Mouse (Mus musculus): ENCODE data around the gene Ror1.

Ror1 gene

DNA sequence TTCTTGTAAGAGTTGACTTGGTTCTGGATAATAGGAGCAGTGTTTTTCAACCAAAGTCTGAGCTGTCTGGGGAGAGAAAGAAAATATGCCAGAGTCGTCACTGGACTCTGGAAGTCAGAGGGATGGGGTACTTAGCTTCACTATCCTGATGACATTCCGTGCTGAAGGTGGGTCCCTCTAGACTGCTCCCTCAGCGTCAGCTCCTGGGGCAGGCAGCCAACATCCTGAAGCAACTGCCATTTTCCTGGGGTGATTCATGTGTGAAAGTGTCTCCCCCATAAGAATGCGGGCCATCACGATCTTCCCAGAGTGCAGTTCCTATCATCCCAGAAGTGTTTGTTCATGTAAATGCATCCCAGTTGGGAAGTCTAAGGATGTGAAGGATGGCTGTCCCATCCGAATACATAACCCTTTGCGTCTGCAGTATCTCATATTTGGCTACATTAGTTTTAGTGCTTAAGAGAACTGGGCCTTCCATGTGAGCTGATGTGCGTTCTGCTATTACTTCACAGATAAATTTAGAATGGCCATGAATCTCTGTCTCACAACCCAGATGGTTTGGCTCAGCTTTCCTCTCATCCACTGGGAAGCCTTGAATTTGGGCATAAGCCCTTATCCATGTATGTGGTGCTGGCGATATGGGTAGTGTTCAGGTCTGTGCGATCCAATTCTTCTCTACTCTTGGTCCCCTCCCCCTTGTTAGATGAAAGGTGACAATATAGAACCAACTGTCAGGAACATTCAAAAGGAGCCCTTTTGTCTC lies 216.4 kb downstream of the Ror1 start:
- DNase-seq (ENCODE audit: low spot score) = no peak

DNA sequence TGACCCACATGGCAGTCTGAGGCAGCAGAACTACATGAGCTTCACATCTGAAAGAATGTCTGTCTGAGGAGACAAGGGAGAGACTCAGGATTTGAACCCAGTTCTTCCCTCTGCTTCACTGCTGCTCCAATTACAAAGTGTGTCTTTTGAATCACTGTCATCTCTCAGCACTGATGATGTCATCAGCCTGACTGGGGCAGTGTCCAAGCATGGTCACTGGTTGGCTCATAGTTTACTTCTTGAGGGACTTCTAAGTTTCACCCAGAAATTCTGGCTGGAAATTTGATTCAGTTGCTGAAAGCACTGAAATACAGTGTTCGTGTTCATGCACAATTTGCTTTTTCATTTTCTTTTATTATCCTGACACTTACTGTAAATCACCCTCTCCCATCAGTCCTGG lies 219.5 kb downstream of the Ror1 start:
- no peak for DNase-seq (ENCODE audit: low spot score)

DNA sequence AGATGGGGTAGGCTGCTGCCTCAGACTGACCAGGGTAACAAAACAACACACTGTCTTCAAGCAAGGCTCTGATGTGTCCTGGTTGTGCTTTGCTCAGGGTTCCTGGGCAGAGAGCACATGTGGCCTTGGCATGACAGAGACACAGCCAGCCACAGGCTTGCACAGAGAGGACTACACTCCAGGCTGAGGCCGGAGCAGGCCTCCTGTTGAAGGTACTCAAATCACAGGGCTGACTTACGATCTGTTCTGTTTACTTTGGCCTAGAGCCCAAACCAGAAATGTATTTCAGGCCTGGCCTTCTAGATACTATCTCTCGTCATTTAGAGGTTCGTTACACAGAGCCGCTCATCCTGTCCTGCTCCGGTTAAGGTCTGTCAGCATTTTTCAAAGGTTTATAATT lies 226.2 kb downstream of the Ror1 start:
- no peak for DNase-seq (ENCODE audit: low spot score)

DNA sequence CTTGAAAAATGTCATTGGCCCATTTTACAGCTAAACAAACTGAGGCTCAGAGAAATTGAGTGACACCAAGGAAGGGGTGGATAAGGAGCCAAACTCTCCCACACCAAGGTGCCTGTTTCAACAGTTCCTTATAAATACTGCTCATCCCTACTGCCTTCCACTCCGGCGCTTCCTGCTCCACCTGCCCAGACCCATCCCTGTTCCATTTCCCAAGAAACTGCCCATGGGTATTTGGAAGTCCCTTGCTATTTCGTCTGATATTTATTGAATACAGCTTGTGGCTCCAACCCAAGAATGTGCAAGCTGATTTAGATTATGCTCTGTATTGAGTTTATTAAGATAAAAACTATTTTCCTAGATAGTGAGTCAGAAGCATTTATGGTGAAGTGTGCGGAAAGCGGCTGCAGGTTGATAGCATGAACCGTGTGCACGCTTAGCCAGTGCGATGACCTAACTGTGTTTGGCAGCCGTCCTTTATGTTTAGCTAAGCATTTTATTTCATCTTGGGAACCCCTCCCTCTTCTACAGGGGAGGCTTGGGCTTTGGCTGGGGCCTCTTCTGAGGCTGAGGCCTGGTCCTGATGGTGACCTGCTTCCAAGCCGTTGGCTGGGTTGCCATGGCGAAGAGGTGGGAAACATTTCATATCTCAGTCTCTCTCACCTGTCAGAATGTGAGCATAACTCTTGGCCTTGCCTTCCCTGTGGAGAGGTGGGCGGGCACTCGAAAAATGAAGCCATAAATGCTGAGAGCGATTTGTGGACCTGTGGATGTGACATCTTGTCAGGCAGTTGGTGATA lies 229.3 kb downstream of the Ror1 start:
- DNase-seq (ENCODE audit: low spot score) = no peak

- DNase-seq (ENCODE audit: low spot score) = no peak
Measured at GRCm38 (mm10) chr4:100328361-100328970, 232.9 kb downstream of the Ror1 start.

GRCm38 (mm10) chr4:100335168-100335567 lies 239.6 kb downstream of the Ror1 start:
- DNase-seq (ENCODE audit: low spot score) = no peak

GRCm38 (mm10) chr4:100347791-100348190 lies 252.2 kb downstream of the Ror1 start:
- no peak for DNase-seq (ENCODE audit: low spot score)

GRCm38 (mm10) chr4:100350106-100350795 lies 254.7 kb downstream of the Ror1 start:
- DNase-seq (ENCODE audit: low spot score) = no peak

GRCm38 (mm10) chr4:100351797-100352290 lies 256.3 kb downstream of the Ror1 start:
- DNase-seq (ENCODE audit: low spot score) = no peak

GRCm38 (mm10) chr4:100355566-100355965 lies 260.0 kb downstream of the Ror1 start:
- DNase-seq (ENCODE audit: low spot score) = no peak

GRCm38 (mm10) chr4:100357881-100358589 lies 262.4 kb downstream of the Ror1 start:
- DNase-seq (ENCODE audit: low spot score) = no peak

DNA sequence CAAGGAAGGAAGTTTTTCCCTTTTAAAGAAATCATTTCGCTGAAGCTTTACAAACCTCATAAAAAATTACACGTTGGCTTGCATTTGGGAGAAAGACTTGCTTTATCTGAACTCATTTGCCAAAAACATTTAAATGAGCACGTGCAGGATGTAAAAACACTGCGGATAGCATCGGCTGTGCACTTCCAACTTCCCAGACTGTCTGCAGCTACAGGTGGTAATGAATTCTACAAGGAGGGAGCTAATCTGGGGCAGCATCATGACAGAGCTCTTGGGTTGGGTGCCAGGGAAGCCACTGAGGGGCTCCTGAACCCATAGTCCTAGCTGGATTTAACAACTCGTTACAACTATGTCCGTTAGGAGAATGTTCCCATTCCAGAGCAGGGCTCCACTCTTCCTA lies 268.1 kb downstream of the Ror1 start:
- DNase-seq (ENCODE audit: low spot score) = no peak

GRCm38 (mm10) chr4:100368691-100369090 lies 273.1 kb downstream of the Ror1 start:
- no peak for DNase-seq (ENCODE audit: low spot score)

DNA sequence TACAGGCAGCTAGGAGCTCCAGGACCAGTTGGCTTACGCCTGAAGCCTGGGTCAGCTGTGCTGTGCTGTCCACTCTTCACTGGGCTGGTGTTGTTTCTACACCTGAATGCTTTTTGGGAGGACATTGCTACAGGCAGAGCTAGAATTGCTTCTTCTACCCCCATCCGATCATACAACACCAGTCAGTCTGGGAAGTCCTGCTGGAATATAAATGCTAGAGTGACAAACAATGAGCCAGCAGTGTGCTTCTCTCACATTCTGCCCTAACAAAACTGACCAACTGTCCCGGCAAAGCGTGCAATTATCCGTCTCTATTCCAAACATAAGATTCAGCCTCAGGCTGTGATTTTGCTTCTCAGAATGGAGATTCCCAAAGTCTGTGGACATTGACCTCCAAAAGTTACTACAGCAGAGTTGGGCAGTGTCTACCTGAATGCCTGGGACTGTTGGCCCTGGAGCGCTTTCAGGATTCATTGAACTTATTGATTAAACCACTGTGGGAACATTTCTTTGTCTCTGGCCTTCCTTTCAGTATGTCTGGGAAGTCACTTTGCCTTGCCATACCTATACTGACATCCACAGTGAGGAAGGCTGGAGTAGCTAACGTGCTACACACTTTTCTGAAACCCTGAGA lies 274.1 kb downstream of the Ror1 start:
- no peak for DNase-seq (ENCODE audit: low spot score)

DNA sequence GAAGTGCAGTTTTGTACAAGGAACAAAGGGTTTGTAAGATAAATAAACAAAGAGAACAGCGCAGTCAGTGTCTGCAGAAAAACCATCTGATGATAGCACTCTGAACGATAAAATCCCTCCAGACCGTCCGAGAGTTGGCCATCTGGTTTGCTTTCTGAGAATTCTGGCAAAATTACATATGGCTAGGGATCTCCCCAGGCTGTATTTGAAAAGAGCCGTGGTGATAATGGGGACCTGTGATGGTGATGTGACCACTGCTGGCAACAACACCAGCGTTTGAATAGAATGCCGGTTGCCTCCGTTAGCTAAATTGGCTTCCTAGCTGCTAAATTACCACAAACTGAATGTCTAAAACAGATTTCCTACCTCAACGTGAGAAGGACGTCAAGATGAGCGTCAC lies 277.2 kb downstream of the Ror1 start:
- no peak for DNase-seq (ENCODE audit: low spot score)

GRCm38 (mm10) chr4:100373780-100374179 lies 278.2 kb downstream of the Ror1 start:
- DNase-seq (ENCODE audit: low spot score) = no peak

DNA sequence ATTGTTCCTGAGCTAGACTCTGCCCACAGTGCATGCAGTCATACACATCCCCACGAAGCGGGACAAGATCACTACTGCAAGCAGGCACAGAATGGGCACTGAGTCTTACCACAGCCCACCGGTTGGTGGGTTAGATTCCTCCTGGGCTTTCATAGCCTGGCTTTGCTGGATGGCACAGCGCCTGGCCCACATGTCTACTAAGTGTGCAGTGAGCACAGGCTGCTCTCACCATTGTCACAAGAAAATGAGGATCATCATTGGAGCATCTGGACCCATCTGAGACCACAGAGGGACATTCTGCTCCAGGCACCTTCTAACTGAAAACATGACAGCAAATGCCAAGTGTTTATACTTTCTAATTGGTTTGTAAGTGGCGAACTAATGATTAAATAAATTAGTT lies 279.7 kb downstream of the Ror1 start:
- no peak for DNase-seq (ENCODE audit: low spot score)

- no peak for DNase-seq (ENCODE audit: low spot score)
Measured at GRCm38 (mm10) chr4:100376163-100376562, 280.6 kb downstream of the Ror1 start.

GRCm38 (mm10) chr4:100377231-100377630 lies 281.6 kb downstream of the Ror1 start:
- DNase-seq (ENCODE audit: low spot score) = no peak

- DNase-seq (ENCODE audit: low spot score) = no peak
Measured at GRCm38 (mm10) chr4:100377996-100378395, 282.4 kb downstream of the Ror1 start.

DNA sequence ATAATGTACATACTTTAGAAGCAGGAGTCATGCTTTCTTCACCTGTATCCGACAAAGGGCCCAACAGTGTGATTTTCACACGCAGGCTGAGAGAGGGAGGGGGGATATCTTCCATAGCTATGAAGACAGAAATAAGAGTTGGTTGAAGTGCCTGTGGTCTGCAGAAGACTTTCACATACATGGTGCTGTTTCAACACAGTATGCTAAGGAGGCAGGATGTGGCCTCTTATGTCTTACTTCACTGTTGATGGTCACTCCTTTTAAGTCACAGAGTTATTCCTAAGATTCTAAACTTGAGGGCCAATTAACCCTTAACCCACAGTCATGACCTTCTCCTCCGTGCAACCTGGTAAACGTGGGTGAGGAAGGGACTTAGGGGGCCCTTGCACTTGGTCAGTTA lies 286.2 kb downstream of the Ror1 start:
- no peak for DNase-seq (ENCODE audit: low spot score)

Data from spleen, adult 12 weeks (tissue).